Mouse (Mus musculus) mesoderm, embryonic 11.5 days (tissue): ENCODE measurements at regions not wholly inside any gene's neighbourhood (a gene's known extent, or its start where the extent isn't known, plus 50 kb on each side); places are given as distances from the start of the nearest gene placed in this dataset.
A peak's percentile ranks its signal among the peaks of the same experiment; 100 is the strongest.
"Not testable (repeated sequence)": the region's sequence is repeated elsewhere in the genome, so short reads cannot be mapped to it uniquely, and the experiment has no call there.

Experiments used
- DNase-seq: peaks from one replicate; pipeline ENCODE4 v3.0.0-alpha.2; 2012; ENCODE audit warnings: low read depth, low spot score

DNA sequence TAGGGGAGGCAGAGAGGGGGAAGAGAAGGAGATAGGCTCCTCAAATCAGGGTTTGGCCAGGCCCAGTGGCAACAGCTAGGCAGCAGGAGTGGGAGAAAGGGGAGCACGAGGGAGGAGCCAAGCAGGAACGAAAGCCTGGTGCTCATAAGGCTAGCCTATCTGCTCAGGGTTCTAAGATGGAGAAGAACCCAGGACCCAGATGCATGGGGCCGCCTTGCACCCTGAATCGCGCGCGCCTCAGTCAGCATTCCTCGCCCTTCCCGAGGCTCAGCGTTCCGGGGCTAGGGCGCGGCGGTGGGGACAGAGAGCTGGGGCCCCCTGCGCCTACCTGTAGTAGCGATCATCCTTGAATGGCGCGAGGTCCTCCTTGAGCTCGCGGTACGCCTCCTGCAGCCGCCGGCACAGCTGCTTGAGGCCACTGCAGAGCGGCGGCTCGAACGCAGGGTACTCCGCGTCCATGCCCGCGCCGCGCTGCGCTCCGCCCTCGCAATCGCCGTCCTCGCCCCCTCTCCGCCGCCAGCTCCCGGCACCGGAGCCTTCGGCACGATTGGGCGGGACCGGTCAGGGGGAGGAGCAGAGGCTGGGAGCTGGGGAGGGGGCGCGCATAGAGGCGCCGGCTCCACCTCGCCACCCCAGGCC is 60.1 kb downstream of the Dynlt1b start:
- not testable (repeated sequence) for DNase-seq

DNA sequence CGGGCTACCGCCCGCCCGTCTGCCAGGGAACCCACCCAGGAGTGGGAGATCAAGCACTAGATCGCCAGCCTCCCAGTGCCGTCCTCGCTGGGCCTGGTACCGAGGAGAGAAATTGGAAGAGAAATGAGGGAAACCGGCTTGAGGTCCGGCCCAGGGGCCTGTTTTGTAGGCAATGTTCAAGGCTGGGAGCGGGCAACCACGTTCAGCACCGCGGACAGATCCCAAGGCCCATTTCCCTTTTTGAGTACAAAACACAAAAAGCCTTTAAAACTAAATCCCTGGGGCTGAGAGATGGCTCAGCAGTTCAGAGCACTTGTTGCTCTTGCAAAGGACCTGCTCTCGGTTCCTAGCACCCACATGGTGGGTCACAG is 60.6 kb downstream of the Dynlt1b start:
- DNase-seq, result not testable (repeated sequence)

- DNase-seq, result peak; percentile 14
Observed at GRCm38 (mm10) chr17:6492501-6492900, 62.6 kb downstream of the Dynlt1b start.

GRCm38 (mm10) chr17:6492950-6493349 is 63.0 kb downstream of the Dynlt1b start:
- peak; percentile 13 for DNase-seq

DNA sequence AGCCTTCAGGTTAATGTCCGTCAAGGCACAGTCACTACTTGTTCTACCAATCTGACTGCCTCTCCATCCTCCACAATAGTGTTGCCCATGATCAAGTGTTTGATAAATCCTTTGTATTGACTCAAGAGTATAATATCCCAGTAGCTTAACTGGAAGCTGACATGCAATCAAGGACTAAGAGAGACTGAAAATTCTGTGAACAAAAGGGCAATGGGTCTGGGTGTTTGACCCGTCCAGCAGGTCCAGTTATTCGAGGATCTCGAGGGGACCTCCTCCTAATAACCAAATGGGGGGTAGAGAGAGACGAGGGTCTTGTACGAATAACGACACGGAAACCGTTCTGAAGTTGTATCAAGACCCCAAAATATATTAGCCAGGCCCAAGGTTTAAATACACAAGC is 66.6 kb downstream of the Dynlt1b start:
- not testable (repeated sequence) for DNase-seq

GRCm38 (mm10) chr17:6502676-6503075 is 72.8 kb downstream of the Dynlt1b start:
- DNase-seq, result not testable (repeated sequence)

GRCm38 (mm10) chr17:6505896-6506295 is 76.0 kb downstream of the Dynlt1b start:
- DNase-seq, result not testable (repeated sequence)

DNA sequence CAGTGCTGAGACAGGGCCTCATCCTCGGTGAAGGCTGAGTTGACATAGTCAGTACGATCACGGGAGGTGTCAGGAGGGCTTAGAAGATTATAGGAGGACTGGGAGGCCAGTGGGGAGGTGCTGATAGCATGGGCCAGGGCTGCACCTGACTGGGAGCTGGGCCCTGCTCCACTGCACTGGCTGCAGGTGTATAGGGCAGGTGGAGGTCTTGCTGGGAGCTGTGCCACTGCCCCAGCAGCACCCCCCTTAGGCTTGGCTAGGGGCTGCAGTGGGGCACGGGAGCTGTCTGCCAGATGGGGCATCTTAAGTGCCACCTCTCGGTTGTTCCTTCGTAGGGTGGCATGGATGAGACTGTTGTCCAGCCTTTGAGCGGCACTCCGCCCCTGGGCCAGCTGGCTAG is 85.2 kb downstream of the Dynlt1b start:
- not testable (repeated sequence) for DNase-seq

DNA sequence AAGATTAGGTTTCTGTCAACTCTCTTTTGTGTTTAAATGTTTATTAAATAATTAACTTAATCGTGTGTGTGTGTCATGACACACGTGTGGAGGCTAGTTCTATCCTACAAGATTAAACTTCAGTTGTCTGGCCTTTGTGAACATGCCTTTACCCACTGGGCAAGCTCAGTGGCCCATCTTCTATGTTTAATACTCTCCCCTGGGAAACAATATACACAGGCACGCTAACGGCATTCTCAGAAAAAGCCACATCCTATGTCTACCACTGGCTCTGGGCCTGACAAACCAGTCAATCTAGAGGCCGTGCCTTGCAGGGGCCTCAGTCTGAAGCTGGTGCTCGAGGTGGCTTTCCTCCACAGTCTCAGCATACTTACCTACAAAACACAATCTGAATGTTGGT is 82.4 kb upstream of the Dynlt1c start:
- not testable (repeated sequence) for DNase-seq

- DNase-seq, result not testable (repeated sequence)
Observed at GRCm38 (mm10) chr17:6520001-6520400, 81.5 kb upstream of the Dynlt1c start.

DNA sequence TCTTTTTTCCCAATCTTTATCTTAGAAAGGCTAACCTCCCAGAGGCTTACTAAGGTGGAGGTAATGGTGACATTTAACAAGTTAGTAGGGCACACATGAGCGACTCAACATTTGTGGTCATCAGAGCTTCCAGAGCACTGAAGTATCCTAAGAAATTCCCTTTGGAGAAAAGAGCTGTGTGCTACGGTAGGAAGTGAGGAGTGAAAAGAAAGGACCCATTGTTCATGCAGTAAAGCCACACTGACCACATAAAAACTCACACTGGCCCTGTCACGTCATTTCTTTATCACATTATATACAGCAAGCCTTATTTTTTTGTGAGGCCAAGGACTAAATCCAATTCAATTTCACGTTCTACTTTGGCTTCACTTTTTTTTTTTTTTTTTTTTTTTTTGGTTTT is 80.7 kb upstream of the Dynlt1c start:
- not testable (repeated sequence) for DNase-seq

- DNase-seq, result not testable (repeated sequence)
Observed at GRCm38 (mm10) chr17:6522185-6522584, 79.3 kb upstream of the Dynlt1c start.

DNA sequence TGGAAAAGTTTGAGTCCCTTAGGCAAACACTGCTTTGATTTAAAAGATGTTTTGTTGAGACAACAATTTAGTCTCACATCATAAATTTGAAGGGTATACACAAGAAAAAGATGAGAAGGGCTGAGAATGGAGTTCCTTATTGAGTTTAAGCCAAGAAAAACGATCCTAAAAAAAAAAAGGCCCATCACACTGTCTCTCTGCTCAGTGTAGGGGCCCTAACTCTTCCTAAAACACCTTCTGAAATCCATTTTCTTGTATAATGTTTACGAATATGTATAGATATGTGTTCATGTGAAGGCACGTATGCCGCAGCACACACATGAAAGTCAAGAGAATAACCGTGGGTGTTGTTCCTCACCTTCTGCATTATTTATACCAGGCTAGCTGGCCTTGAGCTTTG is 62.7 kb upstream of the Dynlt1c start:
- not testable (repeated sequence) for DNase-seq

DNA sequence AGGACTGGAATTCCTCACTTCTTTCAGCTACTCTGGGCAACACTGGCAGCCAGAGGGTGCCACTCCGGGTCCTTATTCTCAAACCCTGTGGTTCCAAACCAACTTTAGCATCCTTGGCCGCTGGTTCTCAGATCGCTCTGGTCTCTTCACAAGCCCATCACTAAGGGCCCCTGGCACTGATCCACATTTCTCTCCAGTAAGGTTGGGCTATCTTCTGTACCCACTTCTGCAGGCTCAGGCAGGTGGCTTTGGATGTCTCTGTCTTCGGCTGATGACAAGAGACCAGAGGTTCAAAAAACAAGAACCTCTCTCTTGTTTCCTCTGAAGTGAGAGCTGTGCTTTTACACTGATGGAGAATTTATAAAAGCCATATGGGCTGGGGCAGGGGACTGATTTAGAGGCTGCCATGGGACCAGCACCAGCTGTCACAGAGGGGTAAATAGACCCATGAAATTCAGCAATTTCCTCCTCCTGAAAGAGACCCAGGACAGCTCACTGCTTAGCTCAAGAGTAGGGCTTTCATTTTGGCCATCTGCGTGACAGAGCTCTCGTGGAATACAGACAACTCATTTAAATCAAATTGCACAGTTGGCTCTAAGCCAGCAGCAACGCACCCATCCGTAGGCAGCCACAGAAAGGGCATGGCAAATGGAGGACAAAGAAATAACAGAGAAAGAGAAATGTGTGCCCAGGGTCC is 54.3 kb upstream of the Dynlt1c start:
- not testable (repeated sequence) for DNase-seq

DNA sequence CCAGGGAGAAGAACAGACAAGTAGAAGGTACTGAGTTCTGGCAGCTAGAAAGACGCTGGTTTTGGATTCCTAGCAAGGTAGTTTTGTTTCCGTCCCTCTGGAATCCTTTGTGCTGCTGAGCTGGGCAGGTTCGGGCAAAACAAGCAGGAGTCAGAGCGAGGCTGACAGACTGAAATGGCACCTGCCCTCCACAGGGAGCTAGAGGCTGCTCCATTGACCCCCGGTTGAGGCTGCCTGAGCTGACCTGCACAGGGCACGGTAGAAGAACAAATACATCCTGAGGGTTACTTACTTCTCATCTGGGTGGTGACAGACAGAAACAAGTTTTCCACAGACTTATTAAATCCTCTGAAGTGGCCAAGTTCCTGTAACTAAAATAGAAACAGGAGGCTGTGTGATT is 53.5 kb upstream of the Dynlt1c start:
- not testable (repeated sequence) for DNase-seq
